Mouse (Mus musculus) neural tube, embryonic 11.5 days (tissue): Measurements from ENCODE around the gene Ccl11. TPM values are rescaled to one million over a fixed set of nuclear protein-coding genes. Genes with fewer than 3 reads are reported as not detected.
A peak's percentile ranks its signal among the peaks of the same experiment; 100 is the strongest.

Experiments used
- ATAC-seq: fragments of 200-750 bp; cut with Nextera tagmentation; 2 replicates; pipeline ENCODE4 v1.8.0; 2017; ENCODE audit warnings: moderate number of reproducible peaks, mild to moderate bottlenecking, moderate TSS enrichment, moderate library complexity; ENCODE audit not compliant: insufficient read depth, low FRiP score, low TSS enrichment
- DNase-seq: peaks from one replicate; pipeline ENCODE4 v3.0.0-alpha.2; 2015; ENCODE audit warnings: low spot score
- H3K27ac ChIP-seq: fragments of 300-500 bp; sonication (generic); 2 replicates; pipeline ENCODE4 v1.5.1; 2014; ENCODE audit warnings: low read depth, mild to moderate bottlenecking, low read length
- H3K27me3 ChIP-seq: fragments of 300-500 bp; sonication (generic); 2 replicates; pipeline ENCODE4 v1.6.1; 2014; ENCODE audit warnings: mild to moderate bottlenecking, low read length, mixed read lengths; ENCODE audit not compliant: control insufficient read depth, insufficient read depth
- H3K36me3 ChIP-seq: fragments of 300-500 bp; sonication (generic); 2 replicates; pipeline ENCODE4 v1.6.1; 2014; ENCODE audit warnings: mild to moderate bottlenecking, low read length, moderate library complexity, mixed read lengths; ENCODE audit not compliant: control insufficient read depth, insufficient read depth
- H3K4me1 ChIP-seq: fragments of 300-500 bp; sonication (generic); 2 replicates; pipeline ENCODE4 v1.6.1; 2014; ENCODE audit warnings: low read length, mixed read lengths; ENCODE audit not compliant: control insufficient read depth, insufficient read depth
- H3K4me2 ChIP-seq: fragments of 300-500 bp; sonication (generic); 2 replicates; pipeline ENCODE4 v1.6.1; 2014; ENCODE audit warnings: low read depth, mild to moderate bottlenecking, moderate library complexity
- H3K4me3 ChIP-seq: fragments of 300-500 bp; sonication (generic); 2 replicates; pipeline ENCODE4 v1.5.1; 2014; ENCODE audit warnings: low read depth, low read length
- H3K9ac ChIP-seq: fragments of 300-500 bp; sonication (generic); 2 replicates; pipeline ENCODE4 v1.6.1; 2014; ENCODE audit warnings: mild to moderate bottlenecking, low read length
- H3K9me3 ChIP-seq: fragments of 300-500 bp; sonication (generic); 2 replicates; pipeline ENCODE4 v1.6.1; 2016; ENCODE audit warnings: low read length; ENCODE audit not compliant: control insufficient read depth
- WGBS: fragments of 180-500 bp; shearing (Covaris S2); extraction: QIAGEN DNeasy Blood & Tissue Kit; methylation state at CpG from one replicate; pipeline ENCODE4 v1.1.7; 2014; 5-methylcytosine and 5-hydroxymethylcytosine counted together
- polyA plus RNA-seq: library from polyadenylated mRNA; unstranded; fragments of >200 nt; fragmentation: Nextera tagmentation; extraction: Ambion mirVana; gene quantifications from 2 replicates; pipeline ENCODE4 v1.2.1, GENCODE M21; 2014

The Ccl11 gene
- polyA plus RNA-seq, 1 experiment from 2014 or later, result 0.21 TPM

- Histone ChIP-seq H3K27me3 (no peaks in the 10 kb centered on the region), H3K27ac (no peak overlapping the region), H3K4me1 (no peaks in the 10 kb centered on the region), H3K4me3 (no peak overlapping the region), H3K9ac (no peak overlapping the region), H3K36me3 (no peaks in the 10 kb centered on the region), H3K4me2 (no peak overlapping the region), H3K9me3 (no peaks in the 10 kb centered on the region)
- DNase-seq (no peak), ATAC-seq (no peak)
- 61% methylated on average over 3 of the region's 3 CpGs for WGBS
Observed at GRCm38 (mm10) chr11:82039132-82039660, 18.4 kb upstream of the Ccl11 start.

GRCm38 (mm10) chr11:82041671-82042080, 15.9 kb upstream of the Ccl11 start:
- H3K9ac ChIP-seq, result no peak overlapping the region
- WGBS, result 96% methylated on average over 4 of the region's 4 CpGs
- no peak overlapping the region for H3K4me2 ChIP-seq
- DNase-seq (no peak), ATAC-seq (no peak)
- H3K27ac ChIP-seq, result no peak overlapping the region
- no peaks in the 10 kb centered on the region for H3K9me3 ChIP-seq
- H3K27me3 ChIP-seq, result no peaks in the 10 kb centered on the region
- H3K4me1 ChIP-seq, result no peaks in the 10 kb centered on the region
- H3K4me3 ChIP-seq, result no peak overlapping the region
- H3K36me3 ChIP-seq, result no peaks in the 10 kb centered on the region

- ATAC-seq (no peak), DNase-seq (no peak)
- H3K36me3 ChIP-seq, result no peaks in the 10 kb centered on the region
- H3K4me2 ChIP-seq, result no peak within 1 kb of the TSS
- no peak within 1 kb of the TSS for H3K4me3 ChIP-seq
- no peaks in the 10 kb centered on the region for H3K27me3 ChIP-seq
- no peak within 1 kb of the TSS for H3K9ac ChIP-seq
- H3K4me1 ChIP-seq, result no peaks in the 10 kb centered on the region
- WGBS, result 82% methylated on average over 3 of the region's 3 CpGs
- H3K9me3 ChIP-seq, result no peaks in the 10 kb centered on the region
- H3K27ac ChIP-seq, result no peak within 1 kb of the TSS
Observed at GRCm38 (mm10) chr11:82045471-82045870, 12.2 kb upstream of the Ccl11 start, which contains the start of gene Ccl7. Gene Ccl7, plus strand, starts transcription at chr11:82045712.

GRCm38 (mm10) chr11:82047746-82048415, 9.7 kb upstream of the Ccl11 start:
- DNase-seq (peak; percentile 51), ATAC-seq (no peak)
- no peak overlapping the region for H3K27ac ChIP-seq
- WGBS, result 34% methylated on average over 6 of the region's 6 CpGs
- no peak overlapping the region for H3K9ac ChIP-seq
- H3K4me1 ChIP-seq, result no peaks in the 10 kb centered on the region
- no peaks in the 10 kb centered on the region for H3K9me3 ChIP-seq
- H3K27me3 ChIP-seq, result no peaks in the 10 kb centered on the region
- H3K4me2 ChIP-seq, result no peak overlapping the region
- no peaks in the 10 kb centered on the region for H3K36me3 ChIP-seq
- H3K4me3 ChIP-seq, result no peak overlapping the region

- no peaks in the 10 kb centered on the region for H3K4me1 ChIP-seq
- H3K4me2 ChIP-seq, result no peak overlapping the region
- 95% methylated on average over 7 of the region's 7 CpGs for WGBS
- ATAC-seq, result no peak
- H3K9ac ChIP-seq, result no peak overlapping the region
- no peaks in the 10 kb centered on the region for H3K36me3 ChIP-seq
- H3K4me3 ChIP-seq, result no peak overlapping the region
- no peak for DNase-seq
- H3K27me3 ChIP-seq, result no peaks in the 10 kb centered on the region; the same call in 1 of the 2 replicates
- H3K27ac ChIP-seq, result no peak overlapping the region
- H3K9me3 ChIP-seq, result no peaks in the 10 kb centered on the region
Observed at GRCm38 (mm10) chr11:82053849-82054248, 3.8 kb upstream of the Ccl11 start.

- H3K4me2 ChIP-seq, result no peak overlapping the region
- no peak overlapping the region for H3K27ac ChIP-seq
- H3K27me3 ChIP-seq, result no peaks in the 10 kb centered on the region; the same call in 1 of the 2 replicates
- H3K9me3 ChIP-seq, result no peaks in the 10 kb centered on the region
- no peaks in the 10 kb centered on the region for H3K36me3 ChIP-seq
- no peaks in the 10 kb centered on the region for H3K4me1 ChIP-seq
- H3K9ac ChIP-seq, result no peak overlapping the region
- WGBS, result 82% methylated on average over 3 of the region's 3 CpGs
- no peak for DNase-seq
- no peak overlapping the region for H3K4me3 ChIP-seq
- no peak for ATAC-seq
Observed at GRCm38 (mm10) chr11:82062226-82062625, 4.6 kb downstream of the Ccl11 start.

- Histone ChIP-seq H3K36me3 (no peaks in the 10 kb centered on the region), H3K4me2 (no peak overlapping the region), H3K4me1 (no peaks in the 10 kb centered on the region), H3K27me3 (no peaks in the 10 kb centered on the region), H3K4me3 (no peak overlapping the region), H3K27ac (no peak overlapping the region), H3K9ac (no peak overlapping the region), H3K9me3 (no peaks in the 10 kb centered on the region)
- no peak for DNase-seq
- 84% methylated on average over 2 of the region's 2 CpGs for WGBS
- no peak for ATAC-seq
Observed at GRCm38 (mm10) chr11:82063454-82063853, 5.8 kb downstream of the Ccl11 start.

GRCm38 (mm10) chr11:82066953-82067571, 9.4 kb downstream of the Ccl11 start:
- Histone ChIP-seq H3K27me3 (no peaks in the 10 kb centered on the region), H3K9me3 (no peaks in the 10 kb centered on the region), H3K4me1 (no peaks in the 10 kb centered on the region), H3K27ac (no peak overlapping the region), H3K36me3 (no peaks in the 10 kb centered on the region), H3K4me3 (no peak overlapping the region), H3K9ac (no peak overlapping the region), H3K4me2 (no peak overlapping the region)
- DNase-seq (no peak), ATAC-seq (no peak)
- WGBS, result 82% methylated on average over 7 of the region's 7 CpGs

- 81% methylated on average over 3 of the region's 3 CpGs for WGBS
- Histone ChIP-seq H3K9me3 (no peaks in the 10 kb centered on the region), H3K9ac (no peak overlapping the region), H3K27ac (no peak overlapping the region), H3K4me3 (no peak overlapping the region), H3K4me1 (no peaks in the 10 kb centered on the region), H3K27me3 (no peaks in the 10 kb centered on the region), H3K36me3 (no peaks in the 10 kb centered on the region), H3K4me2 (no peak overlapping the region)
- no peak for ATAC-seq
- no peak for DNase-seq
Observed at GRCm38 (mm10) chr11:82071076-82071475, 13.5 kb downstream of the Ccl11 start.
